Mouse (Mus musculus): ENCODE results near the gene Plekhj1.

The Plekhj1 gene

DNA sequence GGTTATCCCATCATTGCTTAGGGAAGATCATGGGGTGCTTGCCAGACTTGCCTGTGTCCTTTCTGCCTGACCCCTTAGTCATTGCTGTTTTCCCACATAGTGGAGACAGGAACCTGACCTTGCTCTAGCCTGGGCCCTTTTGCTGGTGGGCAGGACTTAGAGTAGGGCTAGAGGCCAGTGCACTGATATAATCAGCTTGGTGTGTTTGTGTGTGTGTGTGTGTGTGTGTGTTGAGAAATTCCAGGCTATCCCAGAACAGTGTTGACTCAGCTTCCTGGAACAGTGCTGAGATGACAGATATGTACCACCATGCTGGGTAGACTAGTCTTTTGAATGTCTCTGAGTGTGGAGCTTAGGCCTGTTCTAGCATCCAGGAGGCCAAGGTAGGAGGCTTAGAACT, 18.9 kb downstream of the Plekhj1 start:
- no peak for DNase-seq (ENCODE audit: low read depth, low spot score)

GRCm38 (mm10) chr10:80777123-80777522, 21.3 kb downstream of the Plekhj1 start:
- no peak for DNase-seq (ENCODE audit: low read depth, low spot score)

DNA sequence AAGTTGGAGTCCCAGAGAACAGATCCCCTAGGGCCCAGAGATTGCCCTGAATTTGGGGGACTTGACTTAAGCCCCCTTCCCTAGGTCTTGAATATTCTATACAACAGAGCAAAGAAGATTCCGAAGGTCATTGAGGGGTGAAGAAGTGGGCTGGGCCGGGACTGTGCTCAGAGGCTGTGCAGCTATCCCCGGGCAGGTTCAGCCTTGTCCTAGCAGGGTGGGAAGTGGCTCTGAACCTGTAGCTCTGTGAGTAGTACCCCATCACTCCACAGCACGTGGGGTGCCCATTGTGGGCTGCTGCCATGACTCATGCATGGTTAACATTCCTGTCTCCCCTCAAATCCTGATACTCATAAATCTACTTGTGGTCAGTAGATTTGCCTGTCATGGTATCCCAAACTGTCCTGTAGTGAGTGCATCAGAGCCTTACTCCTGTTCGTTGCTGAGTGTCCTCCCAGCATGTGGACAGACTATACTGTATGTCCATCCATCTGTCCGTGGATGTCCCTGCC, 22.0 kb downstream of the Plekhj1 start:
- DNase-seq (ENCODE audit: low read depth, low spot score) = no peak

DNA sequence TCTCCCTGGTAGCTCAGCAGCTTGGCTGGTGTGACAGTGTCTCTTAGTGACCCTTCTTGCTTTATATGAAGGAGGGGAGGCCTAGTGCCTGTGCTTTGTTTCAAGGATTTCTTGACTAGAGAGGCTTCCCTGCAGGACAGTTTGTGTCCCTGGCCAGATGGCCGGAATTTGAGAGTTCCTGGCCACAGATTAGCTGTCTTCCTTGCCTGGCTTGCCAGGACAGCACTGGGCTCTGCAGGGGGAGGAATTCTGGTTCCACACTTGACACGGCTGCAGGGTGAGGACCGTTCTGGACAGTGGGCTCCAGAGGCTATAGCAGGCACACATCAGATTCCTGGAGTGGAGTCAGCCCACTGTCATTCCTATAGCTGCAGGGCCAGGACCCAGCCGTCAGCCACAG, 22.7 kb downstream of the Plekhj1 start:
- no peak for DNase-seq (ENCODE audit: low read depth, low spot score)

- DNase-seq (ENCODE audit: low read depth, low spot score) = no peak
Observed at GRCm38 (mm10) chr10:80774981-80775380, 23.4 kb downstream of the Plekhj1 start.

GRCm38 (mm10) chr10:80774549-80774948, 23.9 kb downstream of the Plekhj1 start:
- peak; percentile 45 for DNase-seq (ENCODE audit: low read depth, low spot score)

- no peak for DNase-seq (ENCODE audit: low read depth, low spot score)
Observed at GRCm38 (mm10) chr10:80773816-80774215, 24.6 kb downstream of the Plekhj1 start.

- DNase-seq (ENCODE audit: low read depth, low spot score) = no peak
Observed at GRCm38 (mm10) chr10:80768365-80768764, 30.1 kb downstream of the Plekhj1 start.

- no peak for DNase-seq (ENCODE audit: low read depth, low spot score)
Observed at GRCm38 (mm10) chr10:80766161-80766815, 32.1 kb downstream of the Plekhj1 start.

GRCm38 (mm10) chr10:80765746-80766145, 32.7 kb downstream of the Plekhj1 start:
- DNase-seq (ENCODE audit: low read depth, low spot score) = no peak

- DNase-seq (ENCODE audit: low read depth, low spot score) = no peak
Observed at GRCm38 (mm10) chr10:80763502-80763901, 34.9 kb downstream of the Plekhj1 start.

- no peak for DNase-seq (ENCODE audit: low read depth, low spot score)
Observed at GRCm38 (mm10) chr10:80761821-80762220, 36.6 kb downstream of the Plekhj1 start.

- DNase-seq (ENCODE audit: low read depth, low spot score) = no peak
Observed at GRCm38 (mm10) chr10:80760596-80761524, 37.6 kb downstream of the Plekhj1 start.

GRCm38 (mm10) chr10:80758651-80759050, 39.8 kb downstream of the Plekhj1 start:
- no peak for DNase-seq (ENCODE audit: low read depth, low spot score)

GRCm38 (mm10) chr10:80757717-80758116, 40.7 kb downstream of the Plekhj1 start:
- DNase-seq (ENCODE audit: low read depth, low spot score) = no peak

DNA sequence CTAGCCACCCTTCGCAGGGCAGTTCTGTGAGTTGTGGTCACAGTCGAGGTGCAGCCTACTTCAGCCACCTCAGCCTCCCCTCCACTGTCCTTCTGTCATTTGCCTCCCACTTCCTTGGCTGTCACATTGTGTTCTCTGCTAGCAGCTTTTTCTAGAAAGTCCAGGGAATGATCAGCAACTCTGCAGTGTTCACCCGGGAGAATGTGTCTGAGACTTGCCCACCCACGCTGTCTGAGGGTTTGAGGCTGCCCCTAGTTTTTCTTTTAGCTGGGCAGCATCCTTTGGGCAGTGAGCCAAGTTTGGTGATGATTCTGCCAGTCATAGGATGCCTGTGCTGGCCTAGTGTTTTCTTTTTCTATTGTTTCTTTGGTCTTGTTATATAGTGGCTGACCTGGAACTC, 41.5 kb downstream of the Plekhj1 start:
- DNase-seq (ENCODE audit: low read depth, low spot score) = no peak

DNA sequence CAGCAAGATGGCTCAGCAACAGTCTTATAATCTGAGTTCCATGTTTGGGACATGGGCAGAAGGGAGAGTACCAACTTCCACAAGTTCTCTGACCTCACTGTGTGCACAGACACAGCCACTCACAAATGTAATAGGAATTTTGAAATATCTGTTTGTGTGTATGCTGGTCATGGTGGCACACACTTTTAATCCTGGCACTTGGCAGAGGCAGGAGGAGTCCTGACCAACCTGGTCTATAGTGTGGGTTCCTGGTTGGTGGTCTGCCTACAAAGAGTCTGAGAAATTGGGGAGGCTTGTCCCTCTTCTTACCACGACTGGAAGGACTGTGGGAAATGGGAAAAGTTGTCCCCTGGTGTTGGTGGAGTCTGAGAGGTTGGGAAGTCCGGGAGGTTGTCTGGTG, 41.9 kb downstream of the Plekhj1 start:
- no peak for DNase-seq (ENCODE audit: low read depth, low spot score)

- DNase-seq (ENCODE audit: low read depth, low spot score) = no peak
Observed at GRCm38 (mm10) chr10:80756099-80756498, 42.3 kb downstream of the Plekhj1 start.

DNA sequence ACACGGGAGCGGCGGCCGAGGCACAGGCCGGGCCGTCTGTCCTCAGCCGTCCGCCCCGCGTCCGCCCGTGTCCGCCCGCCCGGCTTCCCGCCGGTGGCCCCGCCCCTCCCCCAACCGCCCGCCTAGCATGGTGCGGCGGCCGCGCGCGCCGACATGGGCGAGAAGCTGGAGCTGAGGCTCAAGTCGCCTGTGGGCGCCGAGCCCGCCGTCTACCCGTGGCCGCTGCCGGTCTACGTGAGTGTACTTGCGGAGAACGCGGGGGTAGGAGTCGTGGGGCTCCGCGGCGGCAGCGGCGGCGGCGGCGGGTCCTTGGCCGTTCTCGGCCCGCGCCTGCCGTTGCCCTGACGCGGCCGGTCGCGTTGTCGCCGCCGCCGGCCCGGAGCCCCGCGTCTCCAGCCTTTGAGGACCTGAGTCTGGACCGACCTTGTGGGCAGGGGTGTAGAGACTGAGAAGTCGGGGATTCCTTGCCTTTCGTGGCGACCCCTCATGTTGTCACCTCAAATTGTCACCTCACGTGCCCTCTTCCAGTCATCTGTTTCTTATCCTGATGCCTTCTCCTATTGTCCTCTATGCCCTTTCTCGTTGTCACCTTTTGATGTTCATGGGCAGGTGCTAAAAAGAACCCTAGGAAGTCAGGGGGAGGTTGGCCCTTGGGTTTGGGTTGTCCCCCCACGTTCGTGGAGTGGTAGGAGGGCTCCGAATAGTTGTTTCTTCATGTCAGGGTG, 43.0 kb downstream of the Plekhj1 start:
- no peak for DNase-seq (ENCODE audit: low read depth, low spot score)

DNA sequence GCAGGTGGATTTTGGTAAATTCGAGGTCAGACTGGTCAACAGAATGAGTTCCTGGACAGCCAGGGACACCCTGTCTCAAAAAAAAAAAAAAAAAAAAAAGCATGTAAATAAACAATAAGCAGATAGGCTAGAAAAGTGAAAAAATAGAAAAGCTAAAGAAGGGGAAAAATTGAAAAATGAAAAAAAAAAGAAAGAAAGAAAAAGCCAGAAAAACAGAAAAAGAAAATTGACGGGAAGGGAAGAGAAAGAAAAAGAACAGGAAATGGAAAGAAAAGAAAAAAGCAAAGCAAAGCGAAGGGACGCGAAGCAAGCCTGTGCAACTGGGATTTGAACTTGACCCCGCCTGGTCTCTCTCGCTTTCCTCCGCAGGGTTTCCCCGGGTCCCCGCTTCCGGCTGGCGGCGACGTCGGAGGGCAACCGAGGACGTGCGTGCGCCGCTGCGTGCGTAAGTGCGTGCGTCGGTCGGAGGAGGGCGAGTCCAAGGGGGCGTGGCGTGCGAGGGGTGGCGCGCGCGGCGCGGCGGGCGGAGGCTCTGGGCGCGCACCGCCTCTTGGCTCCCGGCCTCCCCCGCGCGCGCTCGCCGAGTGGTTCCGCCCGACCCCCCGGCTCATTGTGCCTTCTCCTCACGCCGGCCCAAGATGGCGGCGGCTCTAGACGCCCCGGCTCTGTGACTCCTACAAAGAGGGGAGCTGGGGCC, 43.7 kb downstream of the Plekhj1 start, which contains the start of gene Dot1l:
Dot1l (plus strand) TSS at position 613 of the 697 bp plus-strand sequence.
- DNase-seq (ENCODE audit: low read depth, low spot score) = peak; percentile 93

GRCm38 (mm10) chr10:80752079-80752625, 46.3 kb downstream of the Plekhj1 start:
- peak; percentile 59 for DNase-seq (ENCODE audit: low read depth, low spot score)

All from retina, adult 2 months (tissue).